Mouse (Mus musculus): ENCODE results near the gene Rnf149. TPM values are rescaled to one million over a fixed set of nuclear protein-coding genes. Genes with fewer than 3 reads are reported as not detected.
"Not testable (repeated sequence)": the region's sequence is repeated elsewhere in the genome, so short reads cannot be mapped to it uniquely, and the experiment has no call there.

Gene Rnf149
- polyA plus RNA-seq, 1 experiment from 2014 or later: 25.2 TPM

DNA sequence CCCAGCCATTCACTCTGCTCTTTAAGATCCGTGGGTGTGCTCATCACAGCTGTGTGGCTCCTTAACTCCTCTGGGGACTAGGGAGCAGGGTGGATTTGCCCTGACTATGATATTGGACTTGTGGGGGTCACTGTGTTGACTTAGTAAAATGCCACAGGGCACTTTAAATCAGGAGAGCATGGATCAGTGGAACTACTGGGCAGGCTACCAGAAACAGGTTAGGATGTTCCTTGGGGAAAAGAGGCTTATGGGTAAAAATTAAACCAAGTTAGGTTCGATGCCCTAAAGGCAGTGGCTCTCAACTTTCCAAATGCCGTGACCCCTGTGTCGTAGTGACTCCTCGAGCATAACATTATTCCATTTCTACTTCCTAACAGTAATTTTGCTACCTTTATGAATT lies 35.3 kb upstream of the Rnf149 start:
- Histone ChIP-seq H3K27me3 (ENCODE audit: control insufficient read depth, insufficient read depth, low read length) (no peaks in the 10 kb centered on the region), H3K4me3 (ENCODE audit: low read depth, low read length) (no peak overlapping the region), H3K9me3 (replicated peaks; ENCODE audit: control insufficient read depth, low read length) (no peaks in the 10 kb centered on the region), H3K27ac (replicated peaks; ENCODE audit: low read depth, low read length) (no peak overlapping the region), H3K36me3 (replicated peaks; ENCODE audit: control insufficient read depth, insufficient read depth, low read depth, low read length) (no peaks in the 10 kb centered on the region), H3K9ac (replicated peaks; ENCODE audit: low read length) (no peak overlapping the region), H3K4me1 (ENCODE audit: control insufficient read depth, insufficient read depth, low read length) (no peaks in the 10 kb centered on the region), H3K4me2 (ENCODE audit: low read depth, low read length) (no peak overlapping the region)
- DNase-seq (ENCODE audit: low spot score): no peak
- 67% methylated on average over 5 of the region's 5 CpGs for WGBS
- ATAC-seq (replicated peaks; ENCODE audit: insufficient number of reproducible peaks, low FRiP score, low TSS enrichment, low read depth): no peak

DNA sequence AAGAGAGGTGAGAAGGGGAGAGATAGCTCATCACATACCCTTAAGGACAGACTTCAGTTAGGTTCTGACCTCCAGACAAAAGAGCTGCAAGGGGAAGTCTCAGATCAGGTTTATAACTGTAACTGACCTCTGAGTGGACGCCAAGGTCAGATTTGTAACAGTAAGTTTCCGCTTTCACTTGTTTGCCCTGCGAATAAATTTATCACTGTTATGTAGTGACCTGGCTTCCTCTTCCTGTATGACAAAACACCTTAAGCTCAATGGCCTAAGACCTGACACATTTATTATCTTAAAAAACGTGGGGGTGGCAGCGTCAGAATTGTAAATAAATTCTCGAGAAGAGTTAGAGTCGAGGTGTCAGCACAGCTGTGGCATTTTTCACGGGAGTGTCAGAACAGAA lies 31.3 kb upstream of the Rnf149 start:
- Histone ChIP-seq H3K36me3 (replicated peaks; ENCODE audit: control insufficient read depth, insufficient read depth, low read depth, low read length) (no peaks in the 10 kb centered on the region), H3K4me3 (ENCODE audit: low read depth, low read length) (no peak overlapping the region), H3K9me3 (replicated peaks; ENCODE audit: control insufficient read depth, low read length) (no peaks in the 10 kb centered on the region), H3K27me3 (ENCODE audit: control insufficient read depth, insufficient read depth, low read length) (no peaks in the 10 kb centered on the region), H3K4me2 (ENCODE audit: low read depth, low read length) (no peak overlapping the region), H3K9ac (replicated peaks; ENCODE audit: low read length) (no peak overlapping the region), H3K4me1 (ENCODE audit: control insufficient read depth, insufficient read depth, low read length) (no peaks in the 10 kb centered on the region), H3K27ac (replicated peaks; ENCODE audit: low read depth, low read length) (no peak overlapping the region)
- ATAC-seq (replicated peaks; ENCODE audit: insufficient number of reproducible peaks, low FRiP score, low TSS enrichment, low read depth) (no peak), DNase-seq (ENCODE audit: low spot score) (no peak)
- WGBS: 70% methylated on average over 8 of the region's 8 CpGs

DNA sequence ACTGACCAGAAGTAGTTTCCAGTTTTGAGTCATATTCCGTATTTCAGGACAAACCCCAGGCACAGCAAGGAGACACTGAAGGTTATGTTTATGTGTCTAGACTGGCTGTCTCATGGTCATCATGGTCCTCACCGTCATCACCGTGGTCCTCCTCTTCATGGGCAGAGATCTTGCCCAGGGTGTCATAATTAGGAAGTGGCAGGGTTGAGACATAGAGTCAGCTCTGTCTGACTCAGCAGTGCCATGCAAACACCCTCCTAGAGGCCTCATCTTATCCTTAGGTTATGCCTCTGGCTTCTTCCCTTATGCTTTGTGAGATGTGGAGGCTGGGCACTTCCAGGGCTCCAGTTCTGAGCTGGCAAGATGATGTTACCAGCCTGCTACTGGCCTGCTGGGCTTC lies 25.3 kb upstream of the Rnf149 start:
- DNase-seq (ENCODE audit: low spot score) (no peak), ATAC-seq (replicated peaks; ENCODE audit: insufficient number of reproducible peaks, low FRiP score, low TSS enrichment, low read depth) (no peak)
- Histone ChIP-seq H3K36me3 (replicated peaks; ENCODE audit: control insufficient read depth, insufficient read depth, low read depth, low read length) (no peaks in the 10 kb centered on the region), H3K4me2 (ENCODE audit: low read depth, low read length) (no peak overlapping the region), H3K9ac (replicated peaks; ENCODE audit: low read length) (no peak overlapping the region), H3K9me3 (replicated peaks; ENCODE audit: control insufficient read depth, low read length) (no peaks in the 10 kb centered on the region), H3K4me3 (ENCODE audit: low read depth, low read length) (no peak overlapping the region), H3K27me3 (ENCODE audit: control insufficient read depth, insufficient read depth, low read length) (no peaks in the 10 kb centered on the region), H3K4me1 (ENCODE audit: control insufficient read depth, insufficient read depth, low read length) (no peaks in the 10 kb centered on the region), H3K27ac (replicated peaks; ENCODE audit: low read depth, low read length) (no peak overlapping the region)
- WGBS: 88% methylated on average over 3 of the region's 3 CpGs

DNA sequence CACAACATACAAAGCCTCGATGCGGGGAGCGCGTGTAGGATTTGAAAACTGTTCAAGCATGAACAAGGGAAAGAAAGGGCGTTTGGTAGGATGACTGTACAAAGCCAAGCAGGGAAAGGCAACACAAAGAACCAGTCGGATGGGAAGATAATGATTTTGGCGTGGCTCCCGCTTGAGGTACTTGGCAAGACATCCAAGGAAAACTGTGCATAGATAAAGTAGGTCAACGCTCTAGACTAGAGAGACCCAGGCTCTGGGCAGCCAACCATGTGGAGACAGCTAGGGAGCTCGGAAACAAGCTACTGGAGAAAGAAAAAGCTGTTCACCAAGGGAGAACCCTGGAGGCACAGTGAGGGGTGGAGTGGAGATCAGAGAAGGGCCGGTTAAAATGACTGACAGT lies 21.5 kb upstream of the Rnf149 start:
- ATAC-seq (replicated peaks; ENCODE audit: insufficient number of reproducible peaks, low FRiP score, low TSS enrichment, low read depth): no peak
- Histone ChIP-seq H3K36me3 (replicated peaks; ENCODE audit: control insufficient read depth, insufficient read depth, low read depth, low read length) (no peaks in the 10 kb centered on the region), H3K4me3 (ENCODE audit: low read depth, low read length) (no peak overlapping the region), H3K9ac (replicated peaks; ENCODE audit: low read length) (no peak overlapping the region), H3K27ac (replicated peaks; ENCODE audit: low read depth, low read length) (no peak overlapping the region), H3K4me1 (ENCODE audit: control insufficient read depth, insufficient read depth, low read length) (no peaks in the 10 kb centered on the region), H3K9me3 (replicated peaks; ENCODE audit: control insufficient read depth, low read length) (no peaks in the 10 kb centered on the region), H3K27me3 (ENCODE audit: control insufficient read depth, insufficient read depth, low read length) (no peaks in the 10 kb centered on the region), H3K4me2 (ENCODE audit: low read depth, low read length) (no peak overlapping the region)
- 78% methylated on average over 11 of the region's 11 CpGs for WGBS
- no peak for DNase-seq (ENCODE audit: low spot score)

DNA sequence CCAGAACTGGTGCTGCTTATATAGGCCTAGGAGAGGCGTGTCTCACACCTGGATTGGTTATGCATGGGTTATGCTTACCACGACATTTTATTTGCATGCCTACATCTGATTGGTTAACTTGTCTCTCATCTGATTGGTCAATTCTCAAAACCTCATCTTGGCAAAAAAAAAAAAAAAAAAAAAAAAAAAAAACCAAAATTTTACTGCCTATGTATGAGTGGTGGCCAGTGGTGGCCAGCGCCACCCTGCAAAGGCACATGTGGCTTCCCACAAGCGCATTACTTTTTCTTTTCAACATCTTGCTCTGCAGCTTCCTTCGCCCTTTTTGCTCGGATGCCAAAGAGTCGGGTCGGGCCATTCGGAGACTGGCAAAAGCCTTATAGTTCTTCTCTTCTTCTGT lies 19.9 kb upstream of the Rnf149 start:
- not testable (repeated sequence) for H3K4me2 ChIP-seq (ENCODE audit: low read depth, low read length); H3K9ac ChIP-seq (replicated peaks; ENCODE audit: low read length); ATAC-seq (replicated peaks; ENCODE audit: insufficient number of reproducible peaks, low FRiP score, low TSS enrichment, low read depth); DNase-seq (ENCODE audit: low spot score); H3K4me3 ChIP-seq (ENCODE audit: low read depth, low read length); H3K9me3 ChIP-seq (replicated peaks; ENCODE audit: control insufficient read depth, low read length); H3K36me3 ChIP-seq (replicated peaks; ENCODE audit: control insufficient read depth, insufficient read depth, low read depth, low read length); H3K27me3 ChIP-seq (ENCODE audit: control insufficient read depth, insufficient read depth, low read length); H3K27ac ChIP-seq (replicated peaks; ENCODE audit: low read depth, low read length); H3K4me1 ChIP-seq (ENCODE audit: control insufficient read depth, insufficient read depth, low read length)
- WGBS: 93% methylated on average over 9 of the region's 9 CpGs

DNA sequence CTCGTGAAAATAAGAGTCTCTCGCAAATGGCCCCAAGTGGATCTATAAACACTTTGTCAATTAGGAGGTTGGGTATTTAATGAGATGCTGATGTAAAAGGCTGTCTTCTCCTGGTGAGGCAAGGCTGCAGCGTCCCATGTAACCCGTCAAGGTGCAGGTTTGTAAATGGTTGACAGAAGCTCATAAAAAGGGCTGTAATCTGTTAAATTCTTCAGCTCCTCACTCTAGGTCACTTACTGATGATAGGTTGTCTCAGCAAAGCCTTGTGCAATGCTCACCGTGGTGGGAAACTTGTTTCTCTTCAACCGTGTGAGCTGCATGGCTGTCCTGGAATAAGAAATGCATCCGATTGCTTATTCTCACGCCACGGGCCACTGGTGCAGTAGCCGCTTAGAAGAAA lies 16.6 kb upstream of the Rnf149 start:
- H3K27me3 ChIP-seq (ENCODE audit: control insufficient read depth, insufficient read depth, low read length): no peaks in the 10 kb centered on the region
- no peak overlapping the region for H3K4me2 ChIP-seq (ENCODE audit: low read depth, low read length)
- H3K27ac ChIP-seq (replicated peaks; ENCODE audit: low read depth, low read length): no peak overlapping the region
- H3K36me3 ChIP-seq (replicated peaks; ENCODE audit: control insufficient read depth, insufficient read depth, low read depth, low read length): no peaks in the 10 kb centered on the region
- H3K4me3 ChIP-seq (ENCODE audit: low read depth, low read length): no peak overlapping the region
- WGBS: 81% methylated on average over 10 of the region's 10 CpGs
- H3K9ac ChIP-seq (replicated peaks; ENCODE audit: low read length): no peak overlapping the region
- no peak for DNase-seq (ENCODE audit: low spot score)
- no peaks in the 10 kb centered on the region for H3K4me1 ChIP-seq (ENCODE audit: control insufficient read depth, insufficient read depth, low read length)
- H3K9me3 ChIP-seq (replicated peaks; ENCODE audit: control insufficient read depth, low read length): no peaks in the 10 kb centered on the region
- ATAC-seq (replicated peaks; ENCODE audit: insufficient number of reproducible peaks, low FRiP score, low TSS enrichment, low read depth): no peak

DNA sequence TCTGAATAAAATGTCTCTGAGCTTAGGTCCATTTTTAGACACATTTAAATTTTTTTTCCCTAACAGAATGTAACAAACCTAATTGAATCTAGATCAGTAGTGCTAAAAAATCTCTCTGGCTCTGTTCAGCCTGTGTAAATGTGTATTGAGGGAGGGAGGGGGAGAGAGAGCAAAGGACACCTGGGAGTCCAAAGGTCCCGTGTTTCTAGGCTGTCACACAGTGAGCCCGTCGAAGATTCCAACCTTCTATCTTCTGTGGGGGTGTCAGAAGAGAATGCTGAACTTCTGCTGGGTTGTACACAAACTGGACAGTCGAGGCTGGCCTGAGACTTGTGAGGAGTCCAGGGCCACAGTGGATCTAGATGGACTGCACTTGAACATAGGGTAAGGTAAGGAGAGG lies 14.9 kb upstream of the Rnf149 start:
- ATAC-seq (replicated peaks; ENCODE audit: insufficient number of reproducible peaks, low FRiP score, low TSS enrichment, low read depth): no peak

DNA sequence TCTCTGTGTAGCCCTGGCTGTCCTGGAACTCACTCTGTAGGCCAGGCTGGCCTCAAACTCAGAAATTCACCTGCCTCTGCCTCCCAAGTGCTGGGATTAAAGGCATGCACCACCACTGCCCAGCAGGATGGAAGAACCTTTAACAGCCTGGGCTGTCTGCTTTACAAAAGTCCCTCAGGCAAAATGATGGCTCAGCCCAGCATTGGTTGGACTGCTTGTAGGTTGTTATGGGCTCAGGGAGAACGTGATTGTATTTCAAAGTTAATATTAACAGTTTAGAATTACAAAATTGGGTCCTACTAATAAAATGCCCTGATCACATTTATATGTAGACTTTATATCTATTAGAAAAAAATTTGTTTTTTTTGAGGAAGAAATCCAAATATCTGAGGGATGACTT lies 14.4 kb upstream of the Rnf149 start:
- H3K4me3 ChIP-seq (ENCODE audit: low read depth, low read length); H3K9ac ChIP-seq (replicated peaks; ENCODE audit: low read length); H3K4me1 ChIP-seq (ENCODE audit: control insufficient read depth, insufficient read depth, low read length); H3K27ac ChIP-seq (replicated peaks; ENCODE audit: low read depth, low read length); H3K4me2 ChIP-seq (ENCODE audit: low read depth, low read length); H3K9me3 ChIP-seq (replicated peaks; ENCODE audit: control insufficient read depth, low read length); DNase-seq (ENCODE audit: low spot score); H3K36me3 ChIP-seq (replicated peaks; ENCODE audit: control insufficient read depth, insufficient read depth, low read depth, low read length); ATAC-seq (replicated peaks; ENCODE audit: insufficient number of reproducible peaks, low FRiP score, low TSS enrichment, low read depth); H3K27me3 ChIP-seq (ENCODE audit: control insufficient read depth, insufficient read depth, low read length): not testable (repeated sequence)
- 67% methylated on average over 1 of the region's 1 CpGs for WGBS

More for the DNA sequence above, 14.9 kb upstream of the Rnf149 start:
- Histone ChIP-seq H3K9ac (replicated peaks; ENCODE audit: low read length) (no peak overlapping the region), H3K36me3 (replicated peaks; ENCODE audit: control insufficient read depth, insufficient read depth, low read depth, low read length) (no peaks in the 10 kb centered on the region), H3K27me3 (ENCODE audit: control insufficient read depth, insufficient read depth, low read length) (no peaks in the 10 kb centered on the region), H3K9me3 (replicated peaks; ENCODE audit: control insufficient read depth, low read length) (no peaks in the 10 kb centered on the region), H3K4me3 (ENCODE audit: low read depth, low read length) (no peak overlapping the region), H3K27ac (replicated peaks; ENCODE audit: low read depth, low read length) (no peak overlapping the region), H3K4me2 (ENCODE audit: low read depth, low read length) (no peak overlapping the region), H3K4me1 (ENCODE audit: control insufficient read depth, insufficient read depth, low read length) (no peaks in the 10 kb centered on the region)
- no peak for DNase-seq (ENCODE audit: low spot score)
- 73% methylated on average over 4 of the region's 4 CpGs for WGBS

All from embryonic facial prominence, embryonic 11.5 days (tissue).